Mouse (Mus musculus): Measurements from ENCODE around the gene Gm20716. TPM values are rescaled to one million over a fixed set of nuclear protein-coding genes. Genes with fewer than 3 reads are reported as not detected.

The Gm20716 gene
- polyA plus RNA-seq, 1 experiment: 39.9 TPM

GRCm38 (mm10) chr2:168256506-168256905 is 26.3 kb upstream of the Gm20716 start:
- H3K4me1 ChIP-seq (ENCODE audit: control insufficient read depth, insufficient read depth, low read length): no peaks in the 10 kb centered on the region
- no peak for TF ChIP-seq CTCF (IDR thresholded peaks at IDR 0.05; ENCODE audit: borderline replicate concordance, insufficient read depth, low read depth, low read length)
- TF ChIP-seq POLR2A (IDR thresholded peaks at IDR 0.05; ENCODE audit: borderline replicate concordance, insufficient read depth, low read length): no peak
- WGBS: 67% methylated on average over 3 of the region's 3 CpGs
- H3K27me3 ChIP-seq (ENCODE audit: control insufficient read depth, insufficient read depth, low read length): no peaks in the 10 kb centered on the region
- no peak overlapping the region for H3K4me3 ChIP-seq (replicated peaks; ENCODE audit: insufficient read depth, low read depth, low read length)
- DNase-seq: no peak
- no peak overlapping the region for H3K27ac ChIP-seq (ENCODE audit: insufficient read depth, low read length)

- no peak for DNase-seq
- Histone ChIP-seq H3K4me3 (replicated peaks; ENCODE audit: insufficient read depth, low read depth, low read length) (no peak overlapping the region), H3K27ac (ENCODE audit: insufficient read depth, low read length) (no peak overlapping the region), H3K4me1 (ENCODE audit: control insufficient read depth, insufficient read depth, low read length) (no peaks in the 10 kb centered on the region), H3K27me3 (ENCODE audit: control insufficient read depth, insufficient read depth, low read length) (no peaks in the 10 kb centered on the region)
- no peak for TF ChIP-seq POLR2A (IDR thresholded peaks at IDR 0.05; ENCODE audit: borderline replicate concordance, insufficient read depth, low read length)
- no peak for TF ChIP-seq CTCF (IDR thresholded peaks at IDR 0.05; ENCODE audit: borderline replicate concordance, insufficient read depth, low read depth, low read length)
- WGBS: 12% methylated on average over 7 of the region's 7 CpGs
Measured at GRCm38 (mm10) chr2:168253822-168254221, 23.7 kb upstream of the Gm20716 start.

GRCm38 (mm10) chr2:168252639-168253292 is 22.6 kb upstream of the Gm20716 start:
- H3K4me3 ChIP-seq (replicated peaks; ENCODE audit: insufficient read depth, low read depth, low read length): no peak overlapping the region
- no peak overlapping the region for H3K27ac ChIP-seq (ENCODE audit: insufficient read depth, low read length)
- WGBS: 13% methylated on average over 16 of the region's 16 CpGs
- no peaks in the 10 kb centered on the region for H3K27me3 ChIP-seq (ENCODE audit: control insufficient read depth, insufficient read depth, low read length)
- DNase-seq: no peak
- TF ChIP-seq POLR2A (IDR thresholded peaks at IDR 0.05; ENCODE audit: borderline replicate concordance, insufficient read depth, low read length) (no peak), CTCF (IDR thresholded peaks at IDR 0.05; ENCODE audit: borderline replicate concordance, insufficient read depth, low read depth, low read length) (peak; percentile 59; the same call in 1 of the 2 replicates)
- H3K4me1 ChIP-seq (ENCODE audit: control insufficient read depth, insufficient read depth, low read length): no peaks in the 10 kb centered on the region

- 16% methylated on average over 8 of the region's 8 CpGs for WGBS
- H3K4me3 ChIP-seq (replicated peaks; ENCODE audit: insufficient read depth, low read depth, low read length): no peak overlapping the region
- no peak overlapping the region for H3K27ac ChIP-seq (ENCODE audit: insufficient read depth, low read length)
- TF ChIP-seq CTCF (IDR thresholded peaks at IDR 0.05; ENCODE audit: borderline replicate concordance, insufficient read depth, low read depth, low read length) (peak; percentile 99), POLR2A (IDR thresholded peaks at IDR 0.05; ENCODE audit: borderline replicate concordance, insufficient read depth, low read length) (no peak)
- H3K4me1 ChIP-seq (ENCODE audit: control insufficient read depth, insufficient read depth, low read length): no peaks in the 10 kb centered on the region
- peak; percentile 73 to 83 for DNase-seq
- no peaks in the 10 kb centered on the region for H3K27me3 ChIP-seq (ENCODE audit: control insufficient read depth, insufficient read depth, low read length)
Measured at GRCm38 (mm10) chr2:168250270-168250669, 20.1 kb upstream of the Gm20716 start.

- Histone ChIP-seq H3K27me3 (ENCODE audit: control insufficient read depth, insufficient read depth, low read length) (no peaks in the 10 kb centered on the region), H3K4me3 (replicated peaks; ENCODE audit: insufficient read depth, low read depth, low read length) (no peak overlapping the region), H3K27ac (ENCODE audit: insufficient read depth, low read length) (no peak overlapping the region), H3K4me1 (ENCODE audit: control insufficient read depth, insufficient read depth, low read length) (no peaks in the 10 kb centered on the region)
- WGBS: 30% methylated on average over 2 of the region's 2 CpGs
- TF ChIP-seq POLR2A (IDR thresholded peaks at IDR 0.05; ENCODE audit: borderline replicate concordance, insufficient read depth, low read length) (no peak), CTCF (IDR thresholded peaks at IDR 0.05; ENCODE audit: borderline replicate concordance, insufficient read depth, low read depth, low read length) (no peak)
- no peak for DNase-seq
Measured at GRCm38 (mm10) chr2:168248856-168249245, 18.7 kb upstream of the Gm20716 start.

GRCm38 (mm10) chr2:168248167-168248855 is 18.1 kb upstream of the Gm20716 start:
- H3K27ac ChIP-seq (ENCODE audit: insufficient read depth, low read length): no peak overlapping the region

GRCm38 (mm10) chr2:168245571-168245970 is 15.4 kb upstream of the Gm20716 start:
- no peak for DNase-seq
- Histone ChIP-seq H3K4me1 (ENCODE audit: control insufficient read depth, insufficient read depth, low read length) (no peaks in the 10 kb centered on the region), H3K27ac (ENCODE audit: insufficient read depth, low read length) (no peak overlapping the region), H3K27me3 (ENCODE audit: control insufficient read depth, insufficient read depth, low read length) (no peaks in the 10 kb centered on the region), H3K4me3 (replicated peaks; ENCODE audit: insufficient read depth, low read depth, low read length) (no peak overlapping the region)
- whole genome bisulfite sequencing: 56% methylated on average over 8 of the region's 8 CpGs
- TF ChIP-seq CTCF (IDR thresholded peaks at IDR 0.05; ENCODE audit: borderline replicate concordance, insufficient read depth, low read depth, low read length) (no peak), POLR2A (IDR thresholded peaks at IDR 0.05; ENCODE audit: borderline replicate concordance, insufficient read depth, low read length) (no peak)

More at GRCm38 (mm10) chr2:168248167-168248855, 18.1 kb upstream of the Gm20716 start:
- 27% methylated on average over 8 of the region's 8 CpGs for WGBS
- Histone ChIP-seq H3K4me3 (replicated peaks; ENCODE audit: insufficient read depth, low read depth, low read length) (no peak overlapping the region), H3K27me3 (ENCODE audit: control insufficient read depth, insufficient read depth, low read length) (no peaks in the 10 kb centered on the region), H3K4me1 (ENCODE audit: control insufficient read depth, insufficient read depth, low read length) (no peaks in the 10 kb centered on the region)
- DNase-seq: no peak
- no peak for TF ChIP-seq CTCF (IDR thresholded peaks at IDR 0.05; ENCODE audit: borderline replicate concordance, insufficient read depth, low read depth, low read length)
- no peak for TF ChIP-seq POLR2A (IDR thresholded peaks at IDR 0.05; ENCODE audit: borderline replicate concordance, insufficient read depth, low read length)

GRCm38 (mm10) chr2:168243278-168243677 is 13.1 kb upstream of the Gm20716 start:
- H3K27me3 ChIP-seq (ENCODE audit: control insufficient read depth, insufficient read depth, low read length): no peaks in the 10 kb centered on the region
- no peaks in the 10 kb centered on the region for H3K4me1 ChIP-seq (ENCODE audit: control insufficient read depth, insufficient read depth, low read length)
- DNase-seq: no peak
- WGBS: 76% methylated on average over 4 of the region's 4 CpGs
- H3K27ac ChIP-seq (ENCODE audit: insufficient read depth, low read length): no peak overlapping the region
- TF ChIP-seq CTCF (IDR thresholded peaks at IDR 0.05; ENCODE audit: borderline replicate concordance, insufficient read depth, low read depth, low read length): no peak
- H3K4me3 ChIP-seq (replicated peaks; ENCODE audit: insufficient read depth, low read depth, low read length): no peak overlapping the region

Measured in cerebellum, adult 2 months (tissue).